Mouse (Mus musculus) gastrocnemius, postnatal 36 days (tissue): Measurements from ENCODE around the gene Capza1. TPM values are rescaled to one million over a fixed set of nuclear protein-coding genes. Genes with fewer than 3 reads are reported as not detected.
"Not testable (repeated sequence)": the region's sequence is repeated elsewhere in the genome, so short reads cannot be mapped to it uniquely, and the experiment has no call there.

Source experiments
- DNase-seq, 2 experiments: peaks; one replicate each; pipeline ENCODE4 v3.0.0; 2022
- intact Hi-C: fragments of 180-260 bp; cut with DNase I; formaldehyde crosslinking; loops from one replicate; pipeline ENCODE4 v1.15.1; 2025
- long read RNA-seq, 2 experiments: library from polyadenylated mRNA; stranded (forward); transcript quantifications; one replicate each; pipeline ENCODE4 v2.0.0; 2021
- total RNA-seq, 2 experiments: library from RNA; stranded (reverse); gene quantifications; 2 replicates each; pipeline ENCODE4 v1.2.3; 2021

Capza1 gene
- total RNA-seq = 10 to 100 TPM; 20.3 to 21.7 TPM
- long read RNA-seq, experiment 1, transcript Capza1-201 (10 exons, 3,193 nt) = major isoform, 10 of 17 reads
- long read RNA-seq, experiment 1, partial matches to known transcripts = 0 of 17 reads
- long read RNA-seq, experiment 1, other reads (novel, unspliced or antisense) = 7 of 17 reads
- long read RNA-seq, experiment 2, transcript Capza1-201 (10 exons, 3,193 nt) = major isoform, 5 of 16 reads
- long read RNA-seq, experiment 2, partial matches to known transcripts = 3 of 16 reads
- long read RNA-seq, experiment 2, other reads (novel, unspliced or antisense) = 8 of 16 reads

DNA sequence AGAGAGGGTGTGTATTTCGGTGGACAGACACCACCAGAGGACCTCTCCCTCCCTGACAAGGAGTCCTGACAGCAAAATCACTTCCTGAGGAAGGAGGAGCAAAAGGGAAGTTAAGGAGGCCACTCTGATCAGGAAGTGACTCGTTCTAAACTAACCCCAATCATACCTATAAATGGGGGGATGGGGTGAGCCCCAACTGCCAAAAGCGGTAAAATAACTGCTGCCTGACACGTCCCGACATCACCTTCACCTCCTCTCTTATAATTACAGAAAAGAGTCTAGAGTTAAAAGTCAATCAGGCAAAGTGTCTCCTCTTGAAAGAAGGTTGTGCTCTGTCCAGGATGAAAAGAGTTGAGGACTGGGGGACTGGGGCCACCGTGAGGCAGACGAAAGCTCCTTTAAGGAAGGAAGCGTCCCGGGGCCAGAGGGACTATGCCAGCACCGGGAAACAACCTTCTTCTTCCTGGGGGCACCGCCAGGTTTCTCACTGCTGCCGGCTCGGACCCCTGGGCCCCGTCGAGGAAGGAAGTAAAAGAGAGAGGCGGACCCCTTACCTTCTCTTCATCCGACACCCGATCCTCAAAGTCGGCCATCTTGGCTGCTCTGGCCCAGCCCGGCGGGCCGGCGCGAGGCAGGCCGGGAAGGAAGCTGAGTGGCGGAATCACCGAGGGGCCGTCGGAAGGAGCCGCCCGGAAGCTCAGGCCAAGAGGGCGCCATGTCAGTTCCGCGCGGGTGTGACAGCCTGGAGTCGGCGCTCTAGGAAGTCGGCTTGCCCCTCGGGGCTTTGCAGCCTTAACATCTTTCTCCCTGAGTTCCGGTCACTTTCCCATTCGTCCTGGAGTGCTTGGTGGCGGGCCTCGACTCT is at the start of gene Capza1, which contains the start of gene St7l:
Gene Capza1 (minus strand): TSS at position 720 of the 865 bp plus-strand sequence.
Gene St7l (plus strand): TSS at position 220 of the 865 bp plus-strand sequence.
- intact Hi-C loops = loop anchor here (2.0 kb wide), 1 partner anchor 81 kb away; no protein-coding TSS in a partner anchor

DNA sequence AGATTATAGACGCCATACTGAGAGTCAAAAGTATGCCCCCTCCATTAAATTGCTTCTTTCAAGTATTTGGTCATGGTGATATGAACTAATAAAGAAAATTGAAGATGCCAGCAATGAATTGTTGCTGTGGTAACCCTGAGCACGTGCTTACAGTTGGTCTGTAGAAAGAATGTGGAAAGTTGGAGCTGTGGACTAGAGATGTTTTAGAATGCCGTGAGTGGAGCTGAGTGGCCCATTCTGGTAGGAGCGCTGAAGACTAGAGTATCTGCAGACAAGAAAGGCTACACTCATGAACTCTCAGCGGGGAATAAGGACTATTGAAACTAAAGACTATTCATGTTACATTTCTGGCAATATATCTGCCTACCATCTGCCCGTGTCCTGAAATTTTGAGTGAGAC is 44.9 kb upstream of the Capza1 start:
- intact Hi-C loops = no loop called here
- DNase-seq = no peak

More for the DNA sequence above, at the start of gene Capza1, which contains the start of gene St7l:
- DNase-seq = peak; percentile 85

- intact Hi-C loops = no loop called here
- no peak for DNase-seq
Measured at GRCm38 (mm10) chr3:104906007-104906406, 41.7 kb upstream of the Capza1 start.

- no peak for DNase-seq
Measured at GRCm38 (mm10) chr3:104905389-104905788, 41.1 kb upstream of the Capza1 start.

GRCm38 (mm10) chr3:104901154-104901553 is 36.8 kb upstream of the Capza1 start:
- DNase-seq = no peak
- intact Hi-C loops = no loop called here

More at GRCm38 (mm10) chr3:104905389-104905788, 41.1 kb upstream of the Capza1 start:
- intact Hi-C loops = no loop called here

GRCm38 (mm10) chr3:104896141-104896540 is 31.8 kb upstream of the Capza1 start:
- no peak for DNase-seq
- intact Hi-C loops = no loop called here

GRCm38 (mm10) chr3:104888585-104888984 is 24.3 kb upstream of the Capza1 start:
- intact Hi-C loops = loop anchor here (5.0 kb wide), 1 partner anchor 79 kb away; no protein-coding TSS in a partner anchor
- no peak for DNase-seq

DNA sequence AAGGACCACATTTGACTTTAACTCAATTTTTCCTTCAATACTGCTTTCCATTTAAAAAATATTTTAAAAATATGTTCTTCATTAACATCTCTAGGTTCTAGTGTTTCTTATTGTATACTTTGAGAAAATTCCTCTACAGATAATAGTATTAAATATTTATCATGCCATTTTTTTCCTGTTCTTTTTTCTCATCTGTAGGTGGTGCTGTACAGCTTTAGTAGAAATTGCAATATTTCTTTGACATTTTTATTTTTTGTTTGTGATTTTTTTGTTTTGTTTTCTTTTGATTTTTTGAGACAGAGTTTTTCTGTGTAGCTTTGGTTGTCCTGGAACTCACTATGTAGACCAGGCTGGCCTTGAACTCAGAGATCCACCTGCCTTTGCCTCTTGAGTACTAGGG is 5.3 kb upstream of the Capza1 start:
- intact Hi-C loops = no loop called here
- no peak for DNase-seq

GRCm38 (mm10) chr3:104866674-104867073 is 2.4 kb upstream of the Capza1 start:
- DNase-seq, intact Hi-C loops: not testable (repeated sequence)

DNA sequence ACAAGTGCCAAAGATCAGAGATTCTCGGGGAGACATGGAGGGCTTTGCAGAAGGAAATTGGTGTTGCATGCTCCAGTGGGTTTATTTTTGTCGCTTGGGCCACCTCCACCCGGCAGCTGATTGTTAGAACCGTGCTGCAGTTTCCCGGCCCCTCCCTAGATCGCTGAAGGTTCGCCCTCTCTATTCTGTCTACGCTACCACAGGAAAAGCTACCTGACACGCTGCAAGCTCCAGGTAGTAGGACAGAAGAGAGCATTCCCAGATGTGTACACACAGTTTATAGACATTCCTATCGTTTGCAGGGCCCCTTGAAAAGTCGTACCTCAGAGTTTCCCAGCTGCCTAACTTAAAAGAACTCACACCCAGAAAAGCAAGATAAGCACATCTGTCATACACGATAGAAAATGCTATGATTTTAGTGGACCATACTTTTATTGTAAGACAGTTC is 1.1 kb upstream of the Capza1 start:
- intact Hi-C loops = loop anchor here (2.0 kb wide), 1 partner anchor 83 kb away; no protein-coding TSS in a partner anchor
- no peak for DNase-seq

DNA sequence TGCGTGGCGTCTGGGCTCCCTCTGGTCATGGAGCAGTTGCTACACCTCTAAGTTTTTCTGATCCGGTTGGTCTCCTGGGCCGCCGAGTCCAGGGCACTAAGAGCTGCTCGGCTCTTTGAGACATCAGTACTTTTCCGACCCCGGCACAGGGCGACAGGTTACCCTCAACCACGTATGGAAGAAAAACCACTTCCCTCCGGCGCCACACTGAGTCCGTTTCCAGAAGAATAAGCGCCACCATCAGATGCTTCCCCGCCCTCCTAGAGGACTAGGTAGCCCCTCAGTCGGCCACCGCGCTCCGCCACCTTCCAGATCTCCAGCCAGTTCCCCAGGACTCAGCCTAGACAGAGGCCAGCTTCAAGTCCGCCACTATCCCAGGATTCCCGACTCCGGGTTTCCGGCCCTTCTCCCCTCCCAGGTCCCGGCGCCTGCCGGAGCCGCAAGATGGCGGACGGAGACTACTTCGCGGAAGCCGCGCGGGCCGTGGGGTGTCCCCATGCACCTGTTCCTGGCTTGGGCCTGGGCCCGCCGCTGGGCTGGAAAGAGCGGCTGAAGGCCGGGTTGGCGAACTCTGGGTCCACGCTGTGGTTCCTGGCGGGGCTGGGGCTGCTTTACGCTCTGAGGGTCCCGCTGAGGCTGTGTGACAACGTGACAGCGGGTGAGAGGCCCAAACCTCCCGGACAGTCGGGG is 491 bp upstream of the Capza1 start:
- DNase-seq = peak; percentile 87

GRCm38 (mm10) chr3:104858560-104858959 is 5.7 kb downstream of the Capza1 start:
- intact Hi-C loops = no loop called here
- no peak for DNase-seq

More for the DNA sequence above, 491 bp upstream of the Capza1 start:
- intact Hi-C loops = loop anchor here (2.0 kb wide), 1 partner anchor 82 kb away; no protein-coding TSS in a partner anchor

GRCm38 (mm10) chr3:104856106-104856505 is 8.2 kb downstream of the Capza1 start:
- DNase-seq = no peak
- intact Hi-C loops = no loop called here

GRCm38 (mm10) chr3:104854866-104855265 is 9.4 kb downstream of the Capza1 start:
- DNase-seq = no peak
- intact Hi-C loops = no loop called here

DNA sequence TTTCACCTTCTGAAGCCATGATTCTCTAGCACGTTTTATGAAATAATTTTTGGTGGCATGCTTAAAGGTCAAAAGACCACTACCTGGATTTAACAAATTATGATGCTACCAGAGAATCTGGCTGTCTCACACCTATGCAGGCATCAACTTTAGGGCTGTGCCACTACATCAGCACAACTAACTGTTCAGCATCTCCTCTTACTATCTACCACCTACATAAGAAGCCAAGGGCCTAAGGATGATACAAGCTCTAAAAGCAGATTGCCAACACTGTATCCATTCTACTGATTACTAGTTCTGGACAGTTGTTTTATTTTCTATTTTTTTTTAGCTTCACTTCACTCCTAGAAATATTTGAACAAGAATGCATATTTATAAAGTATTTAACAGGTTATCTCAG is 9.8 kb downstream of the Capza1 start:
- intact Hi-C loops = no loop called here
- DNase-seq = no peak

DNA sequence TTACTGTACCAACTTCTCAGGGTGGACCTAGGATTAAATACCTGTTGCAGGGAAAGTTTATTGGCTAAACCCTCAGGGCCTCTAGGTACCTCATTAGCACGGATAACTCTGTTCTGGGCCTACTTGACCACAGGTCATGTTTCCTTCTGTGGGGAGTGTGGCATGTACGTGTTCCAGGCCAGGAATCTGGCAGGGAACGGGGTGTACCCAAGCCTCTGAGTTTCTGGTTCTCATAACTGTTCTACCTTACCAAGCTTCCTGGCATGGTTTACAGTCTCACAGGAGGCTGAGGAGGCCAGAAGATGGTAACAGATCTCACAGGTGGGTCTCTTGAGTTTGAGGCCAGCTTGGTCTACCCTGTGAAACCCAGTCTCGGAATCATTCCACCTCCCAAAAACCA is 17.7 kb downstream of the Capza1 start:
- intact Hi-C loops = no loop called here
- DNase-seq = peak; percentile 9 to 18

- intact Hi-C loops = no loop called here
Measured at GRCm38 (mm10) chr3:104841049-104841448, 23.3 kb downstream of the Capza1 start.

DNA sequence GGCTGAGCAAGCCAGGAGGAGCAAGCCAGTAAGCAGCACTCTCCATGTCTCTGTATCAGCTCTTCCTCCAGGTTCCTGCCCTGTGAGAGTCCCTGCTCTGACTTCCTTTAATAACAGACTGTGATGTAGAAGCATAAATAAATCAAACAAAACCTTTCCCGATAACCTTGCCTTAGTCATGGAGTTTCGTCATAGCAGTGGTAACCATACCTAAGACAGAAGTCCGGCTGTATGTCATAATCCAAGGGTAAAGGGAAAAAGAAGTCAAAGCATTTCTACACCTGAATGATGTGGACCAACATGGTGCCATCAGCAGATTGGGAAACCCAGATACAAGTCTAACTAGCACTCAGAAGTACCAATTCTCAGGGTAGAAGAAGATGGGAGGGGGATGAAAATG is 28.5 kb downstream of the Capza1 start:
- intact Hi-C loops = no loop called here
- no peak for DNase-seq

More at GRCm38 (mm10) chr3:104841049-104841448, 23.3 kb downstream of the Capza1 start:
- no peak for DNase-seq

DNA sequence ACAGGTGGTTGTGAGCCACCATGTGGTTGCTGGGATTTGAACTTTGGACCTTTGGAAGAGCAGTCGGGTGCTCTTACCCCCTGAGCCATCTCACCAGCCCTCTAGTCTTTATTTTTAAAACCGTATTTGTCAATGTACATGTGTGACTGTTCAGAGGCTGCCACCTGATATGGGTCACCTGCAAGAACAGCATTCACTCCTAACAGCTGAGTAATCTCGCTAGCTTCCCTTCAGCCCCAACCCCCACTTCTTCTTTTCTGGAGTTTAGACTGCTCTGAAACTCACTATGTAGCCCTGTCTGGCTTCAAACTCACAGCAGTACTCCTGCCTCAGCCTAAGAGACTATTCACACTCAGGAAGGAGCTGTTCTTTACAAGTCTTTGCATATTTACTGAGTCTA is 41.9 kb downstream of the Capza1 start:
- no peak for DNase-seq
- intact Hi-C loops = no loop called here

GRCm38 (mm10) chr3:104820426-104820825 is 43.9 kb downstream of the Capza1 start:
- intact Hi-C loops = no loop called here
- no peak for DNase-seq
